Mouse (Mus musculus) monocyte, adult 5-6 weeks (primary cell): ENCODE results near the gene Fam167b. TPM values are rescaled to one million over a fixed set of nuclear protein-coding genes. Genes with fewer than 3 reads are reported as not detected.

Experiments used
- ATAC-seq: fragments of 153-309, 156-312 bp; replicated peaks from 2 replicates; pipeline ENCODE4 v1.8.0; 2017; ENCODE audit warnings: mild to moderate bottlenecking; ENCODE audit not compliant: low TSS enrichment, insufficient number of reproducible peaks, severe bottlenecking, poor library complexity, low FRiP score
- total RNA-seq: library from RNA; stranded (forward); fragments of 200-1000, 200-491, 200-594 nt; gene quantifications from 3 replicates; pipeline ENCODE4 v1.2.3, GENCODE M21; 2017

The Fam167b gene
- total RNA-seq, 1 experiment from 2014 or later: not detected

- no peak for ATAC-seq
Observed at GRCm38 (mm10) chr4:129610026-129610425, 31.7 kb upstream of the Fam167b start.

- ATAC-seq: no peak
Observed at GRCm38 (mm10) chr4:129609139-129609631, 30.8 kb upstream of the Fam167b start.

GRCm38 (mm10) chr4:129608426-129609025, 30.2 kb upstream of the Fam167b start:
- ATAC-seq: peak; percentile 97

- peak; percentile 88 for ATAC-seq
Observed at GRCm38 (mm10) chr4:129600233-129601158, 22.1 kb upstream of the Fam167b start, which contains the start of the genes Eif3i and Tmem234. Eif3i (minus strand) TSS chr4:129600648. Tmem234 (plus strand) TSS chr4:129600668.

GRCm38 (mm10) chr4:129588865-129589264, 10.5 kb upstream of the Fam167b start:
- no peak for ATAC-seq

- ATAC-seq: no peak
Observed at GRCm38 (mm10) chr4:129586943-129587342, 8.6 kb upstream of the Fam167b start.

GRCm38 (mm10) chr4:129585773-129586172, 7.4 kb upstream of the Fam167b start:
- no peak for ATAC-seq

- ATAC-seq: peak; percentile 86
Observed at GRCm38 (mm10) chr4:129584884-129585608, 6.7 kb upstream of the Fam167b start.

- ATAC-seq: no peak
Observed at GRCm38 (mm10) chr4:129584370-129584769, 6.0 kb upstream of the Fam167b start.

- ATAC-seq: no peak
Observed at GRCm38 (mm10) chr4:129582251-129582650, 3.9 kb upstream of the Fam167b start.

GRCm38 (mm10) chr4:129580347-129580746, 2.0 kb upstream of the Fam167b start:
- no peak for ATAC-seq

GRCm38 (mm10) chr4:129577688-129578087, 661 bp downstream of the Fam167b start:
- ATAC-seq: no peak

- ATAC-seq: peak; percentile 44; the same call in 1 of the 2 replicates
Observed at GRCm38 (mm10) chr4:129576863-129577491, 1.4 kb downstream of the Fam167b start.

- ATAC-seq: peak; percentile 78
Observed at GRCm38 (mm10) chr4:129575171-129575844, 3.0 kb downstream of the Fam167b start.

GRCm38 (mm10) chr4:129573430-129573829, 4.9 kb downstream of the Fam167b start, which contains the start of gene Lck:
Lck (minus strand) TSS chr4:129573641.
- no peak for ATAC-seq

- ATAC-seq: no peak
Observed at GRCm38 (mm10) chr4:129573093-129573370, 5.3 kb downstream of the Fam167b start.

GRCm38 (mm10) chr4:129572236-129573092, 5.9 kb downstream of the Fam167b start:
- no peak for ATAC-seq
